15 mouse cellular contexts compared by ENCODE assay signal in the genomic region with DNA sequence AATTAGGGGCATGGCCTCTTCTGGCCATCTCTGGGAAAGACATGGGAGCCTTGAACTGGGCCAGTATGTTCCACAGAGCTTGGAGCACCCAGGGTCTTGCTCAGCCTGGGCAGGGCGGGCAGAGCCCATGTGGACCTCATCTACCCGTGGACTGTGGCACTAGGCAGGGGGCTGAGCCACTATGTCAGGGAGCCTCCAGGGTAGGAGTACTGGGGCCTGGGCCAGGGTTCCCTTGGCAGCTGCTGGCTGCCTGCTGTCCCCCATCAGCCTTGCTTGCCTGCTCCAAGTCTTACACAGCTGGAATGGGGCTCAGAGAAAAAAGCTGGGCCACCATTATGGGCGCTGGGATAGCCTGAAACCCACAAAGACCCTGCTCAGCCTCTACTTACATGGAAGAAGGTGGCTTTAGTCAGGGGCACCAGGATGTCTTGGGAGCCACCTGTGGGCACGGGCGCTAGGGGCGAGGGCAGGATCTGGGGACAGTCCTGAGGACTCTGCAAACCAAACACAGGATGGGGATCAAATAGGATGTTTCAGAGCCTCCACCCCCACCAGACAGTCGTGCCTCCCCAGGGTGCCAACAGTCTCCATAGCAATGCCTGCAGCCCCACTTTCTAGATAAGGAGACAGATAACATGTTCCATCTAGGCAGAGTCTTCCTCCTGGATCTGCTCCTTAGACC. TPM values are rescaled to one million over a fixed set of nuclear protein-coding genes. Genes with fewer than 3 reads are reported as not detected.
DNase-seq lines count a peak whose midpoint lies in the region; ATAC-seq and TF ChIP-seq lines count a peak whose summit lies in the region.
"Had no signal": no experiment of that assay in that cellular context is flagged by ENCODE, and none has a peak within 500 bp of the region (broad histone marks: within the 10 kb centered on the region; RNA-seq: fewer than 3 reads in every experiment).

No protein-coding gene starts in this region.

- no peak for ATAC-seq in heart, embryonic 11.5 days (replicated peaks; ENCODE audit: insufficient number of reproducible peaks, low FRiP score, low TSS enrichment)
- peak; percentile 36; the same call in 1 of the 2 replicates for ATAC-seq in forebrain, embryonic 14.5 days
- ATAC-seq: midbrain, embryonic 16.5 days had no signal

- no peak for TF ChIP-seq CTCF in left cerebral cortex, adult 2 months (IDR thresholded peaks at IDR 0.05)
- no peak for TF ChIP-seq CTCF in bone marrow, adult 2 months (IDR thresholded peaks at IDR 0.05; ENCODE audit: control insufficient read depth, insufficient read depth, low read length)

- peaks cover 69% of the 10 kb centered on the region for H3K4me1 ChIP-seq in heart, embryonic 10.5 days
- peaks cover 27% of the 10 kb centered on the region for H3K4me1 ChIP-seq in heart, embryonic 11.5 days (ENCODE audit: control insufficient read depth, insufficient read depth, low read length)
- H3K4me1 ChIP-seq in bone marrow, adult 2 months (ENCODE audit: control insufficient read depth, insufficient read depth, low read length), result peaks cover 17% of the 10 kb centered on the region
- H3K4me1 ChIP-seq in forebrain, embryonic 14.5 days (ENCODE audit: control insufficient read depth, insufficient read depth, low read length), result peaks cover 14% of the 10 kb centered on the region

- H3K27me3 ChIP-seq in heart, embryonic 10.5 days (ENCODE audit: insufficient read depth, poor library complexity, severe bottlenecking), result 0 out of 2 replicates have a peak, but pooled peaks cover 5% of the 10 kb centered on the region
- no peaks in the 10 kb centered on the region; the same call in 1 of the 2 replicates for H3K27me3 ChIP-seq in heart, embryonic 11.5 days (ENCODE audit: control insufficient read depth, insufficient read depth, low read length)
- no peaks in the 10 kb centered on the region for H3K27me3 ChIP-seq in forebrain, embryonic 14.5 days (replicated peaks; ENCODE audit: control insufficient read depth, insufficient read depth, low read length)

- DNase-seq in heart, embryonic 10.5 days (ENCODE audit: low spot score), result no peak
- DNase-seq in left cerebral cortex, adult 2 months (ENCODE audit: extremely low spot score in 1 of 2, low spot score in 2 of 2), result no peak
- no peak for DNase-seq in left cerebral cortex, postnatal 4 days
- no peak for DNase-seq in forebrain, embryonic 14.5 days (ENCODE audit: low spot score)
- no peak for DNase-seq in natural killer cell, adult 2 months (ENCODE audit: low spot score in 2 of 2)
- no peak for DNase-seq in gastrocnemius, postnatal 36 days
- DNase-seq: adrenal gland, postnatal 10 days; gastrocnemius, postnatal 10 days; spleen, adult 18-20 months had no signal

- H3K4me2 ChIP-seq in heart, embryonic 11.5 days, result no peak overlapping the region
- no peak overlapping the region for H3K4me2 ChIP-seq in forebrain, embryonic 14.5 days (ENCODE audit: low read length)
- H3K4me2 ChIP-seq: liver, embryonic 11.5 days had no signal

- H3K4me3 ChIP-seq in heart, embryonic 10.5 days, result no peak overlapping the region
- no peak overlapping the region for H3K4me3 ChIP-seq in heart, embryonic 11.5 days (ENCODE audit: low read depth, low read length)
- no peak overlapping the region for H3K4me3 ChIP-seq in left cerebral cortex, adult 2 months
- H3K4me3 ChIP-seq in bone marrow, adult 2 months (replicated peaks; ENCODE audit: control insufficient read depth, low read depth, low read length), result no peak overlapping the region
- no peak overlapping the region for H3K4me3 ChIP-seq in forebrain, embryonic 14.5 days (ENCODE audit: low read depth, low read length)

- H3K9me3 ChIP-seq in heart, embryonic 10.5 days, result no peaks in the 10 kb centered on the region
- H3K9me3 ChIP-seq in heart, embryonic 11.5 days (replicated peaks; ENCODE audit: control insufficient read depth, low read length), result no peaks in the 10 kb centered on the region
- H3K9me3 ChIP-seq in forebrain, embryonic 14.5 days (replicated peaks; ENCODE audit: control insufficient read depth, low read length), result no peaks in the 10 kb centered on the region

- WGBS in heart, embryonic 10.5 days, result 70% methylated on average over 7 of the region's 7 CpGs
- 69% methylated on average over 7 of the region's 7 CpGs for WGBS in heart, embryonic 11.5 days (ENCODE audit: insufficient replicate concordance)
- WGBS in bone marrow, adult 2 months, result 66% methylated on average over 7 of the region's 7 CpGs
- WGBS in forebrain, embryonic 14.5 days, result 76% methylated on average over 7 of the region's 7 CpGs

- intact Hi-C loops in left cerebral cortex, adult 2 months (cut with DNase I), result no loop called here
- intact Hi-C loops in left cerebral cortex, postnatal 4 days (cut with DNase I), result no loop called here
- intact Hi-C loops in gastrocnemius, postnatal 36 days (cut with DNase I), result no loop called here

- H3K9ac ChIP-seq in heart, embryonic 11.5 days (ENCODE audit: low read depth, low read length), result no peak overlapping the region
- H3K9ac ChIP-seq in forebrain, embryonic 14.5 days (ENCODE audit: low read length), result no peak overlapping the region

- TF ChIP-seq POLR2A in bone marrow, adult 2 months (IDR thresholded peaks at IDR 0.05; ENCODE audit: borderline replicate concordance, control insufficient read depth, low read depth, low read length), result no peak

- peaks cover 58% of the 10 kb centered on the region for H3K36me3 ChIP-seq in heart, embryonic 10.5 days
- no peaks in the 10 kb centered on the region for H3K36me3 ChIP-seq in heart, embryonic 11.5 days (ENCODE audit: control insufficient read depth, insufficient read depth, low read length)
- 0 out of 2 replicates have a peak, but pooled peaks cover 2% of the 10 kb centered on the region for H3K36me3 ChIP-seq in forebrain, embryonic 14.5 days (ENCODE audit: control insufficient read depth, insufficient read depth, low read length)

- peak overlapping the region; percentile 65; the same call in 1 of the 2 replicates for H3K27ac ChIP-seq in heart, embryonic 10.5 days
- no peak overlapping the region for H3K27ac ChIP-seq in heart, embryonic 11.5 days (ENCODE audit: low read depth, low read length)
- H3K27ac ChIP-seq in left cerebral cortex, adult 2 months, result peak overlapping the region; percentile 16; the same call in 1 of the 2 replicates
- peak overlapping the region; percentile 2; the same call in 1 of the 2 replicates for H3K27ac ChIP-seq in bone marrow, adult 2 months (ENCODE audit: control insufficient read depth, insufficient read depth, low read depth, low read length, poor library complexity)
- peak overlapping the region; percentile 50; the same call in 1 of the 2 replicates for H3K27ac ChIP-seq in forebrain, embryonic 14.5 days (ENCODE audit: low read depth, low read length)

RNA-seq across cellular contexts. Expression of a gene that starts 22.6 kb away (rescaled TPM):
- 42.9 and 61.7 TPM in 2 replicates for polyA plus RNA-seq in heart, embryonic 10.5 days (2016; fragmentation: Nextera tagmentation; extraction: Ambion mirVana)
- 56.1 and 60.0 TPM in 2 replicates for polyA plus RNA-seq in heart, embryonic 11.5 days (2014; fragmentation: Nextera tagmentation; extraction: Ambion mirVana)
- 100 to 1,000 TPM; 127 to 131 TPM for total RNA-seq in left cerebral cortex, adult 2 months (2021)
- total RNA-seq in left cerebral cortex, postnatal 4 days (2021), result 100 to 1,000 TPM; 167 to 181 TPM
- 13.7 and 23.8 TPM in 2 replicates for polyA plus RNA-seq in bone marrow, adult 2 months (2011; ENCODE audit: insufficient read depth, insufficient read length, low replicate concordance, missing spikeins)
- 15.3 and 19.6 TPM in 2 replicates for polyA plus RNA-seq in forebrain, embryonic 14.5 days (2014; fragmentation: Nextera tagmentation; extraction: Ambion mirVana)
- total RNA-seq in gastrocnemius, postnatal 36 days (2021), result 10 to 100 TPM; 19.0 to 21.8 TPM

RNA-seq across cellular contexts. Expression of a gene that starts 27.5 kb away (rescaled TPM):
- not detected in 2 replicates for polyA plus RNA-seq in heart, embryonic 10.5 days (2016; fragmentation: Nextera tagmentation; extraction: Ambion mirVana)
- not detected in 2 replicates for polyA plus RNA-seq in heart, embryonic 11.5 days (2014; fragmentation: Nextera tagmentation; extraction: Ambion mirVana)
- total RNA-seq in left cerebral cortex, adult 2 months (2021), result not detected
- total RNA-seq in left cerebral cortex, postnatal 4 days (2021), result not detected
- polyA plus RNA-seq in bone marrow, adult 2 months (2011; ENCODE audit: insufficient read depth, insufficient read length, low replicate concordance, missing spikeins), result not detected in 2 replicates
- polyA plus RNA-seq in forebrain, embryonic 14.5 days (2014; fragmentation: Nextera tagmentation; extraction: Ambion mirVana), result not detected in 2 replicates
- total RNA-seq in gastrocnemius, postnatal 36 days (2021), result not detected
- total RNA-seq: adrenal gland, postnatal 10 days; gastrocnemius, postnatal 10 days had no signal
- polyA plus RNA-seq: embryonic facial prominence, embryonic 11.5 days; intestine, embryonic 14.5 days; liver, embryonic 11.5 days; midbrain, embryonic 16.5 days had no signal

RNA-seq across cellular contexts. Expression of a gene that starts 40.7 kb away (rescaled TPM):
- 0.28 TPM in 1 of 2 replicates, not detected in the other for polyA plus RNA-seq in heart, embryonic 10.5 days (2016; fragmentation: Nextera tagmentation; extraction: Ambion mirVana)
- 0.04 and 0.16 TPM in 2 replicates for polyA plus RNA-seq in heart, embryonic 11.5 days (2014; fragmentation: Nextera tagmentation; extraction: Ambion mirVana)
- under 1 TPM; 0.56 to 0.79 TPM for total RNA-seq in left cerebral cortex, adult 2 months (2021)
- total RNA-seq in left cerebral cortex, postnatal 4 days (2021), result under 1 TPM; 0.28 to 0.56 TPM
- not detected in 2 replicates for polyA plus RNA-seq in bone marrow, adult 2 months (2011; ENCODE audit: insufficient read depth, insufficient read length, low replicate concordance, missing spikeins)
- polyA plus RNA-seq in forebrain, embryonic 14.5 days (2014; fragmentation: Nextera tagmentation; extraction: Ambion mirVana), result 0.19 and 0.30 TPM in 2 replicates
- total RNA-seq in gastrocnemius, postnatal 36 days (2021), result not detected
- polyA plus RNA-seq: intestine, embryonic 14.5 days; liver, embryonic 11.5 days had no signal
